Mouse (Mus musculus) cerebellum, adult 18-20 months (tissue): Measurements from ENCODE around the gene C730034F03Rik.

ENCODE experiments used
- DNase-seq, 2 experiments: peaks; one replicate each; pipeline ENCODE4 v3.0.0; 2021

Gene C730034F03Rik

DNA sequence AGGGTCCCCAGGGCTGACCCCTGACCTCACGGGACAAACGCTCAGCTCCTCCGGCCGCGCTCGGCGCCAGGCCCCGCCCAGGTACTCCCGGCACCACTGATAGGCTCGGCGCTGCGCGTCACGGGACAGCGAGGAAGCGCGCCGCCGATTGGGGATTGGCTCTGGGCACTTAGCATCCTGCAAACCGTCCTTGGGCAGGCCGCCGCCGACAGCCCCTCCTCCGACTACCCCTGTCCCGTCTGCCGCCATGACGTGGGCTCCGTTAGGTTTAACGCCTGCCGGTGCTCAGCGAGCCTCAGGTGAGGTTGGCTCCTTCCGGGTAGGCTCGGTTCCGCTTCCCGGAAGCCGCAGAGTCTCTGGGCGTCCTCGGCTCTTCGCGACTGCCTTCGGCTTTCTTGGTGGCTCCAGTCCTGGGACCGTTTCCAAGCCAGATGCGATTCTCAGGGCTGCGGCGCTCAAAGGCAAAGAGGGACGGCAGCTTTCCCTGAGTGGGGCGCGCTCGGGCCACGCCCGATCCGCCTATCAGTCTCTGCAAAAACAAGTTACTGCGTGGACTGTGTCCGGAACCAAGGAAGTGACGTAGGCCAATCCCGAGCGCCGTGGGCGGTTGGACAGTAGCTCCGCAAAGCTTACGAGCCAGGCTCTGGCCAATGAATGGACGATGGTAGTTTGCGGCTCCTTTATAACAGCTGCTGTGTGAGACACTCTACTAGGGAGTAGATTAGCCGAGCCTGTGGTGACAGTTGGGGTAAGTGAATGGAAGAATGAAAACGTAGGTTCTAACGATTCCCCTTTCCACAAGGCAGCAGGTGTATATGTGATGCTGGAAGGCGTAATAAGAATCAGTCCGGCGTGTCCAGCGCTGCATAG, at the start of gene C730034F03Rik, which contains the start of the genes Gm44502 and Chkb:
TSS of gene C730034F03Rik (plus strand) at position 238 of the 870 bp plus-strand sequence.
TSS of gene Gm44502 (minus strand) at position 345 of the 870 bp plus-strand sequence.
TSS of gene Chkb (minus strand) at position 557 of the 870 bp plus-strand sequence.
- peak; percentile 91 to 96 for DNase-seq

DNA sequence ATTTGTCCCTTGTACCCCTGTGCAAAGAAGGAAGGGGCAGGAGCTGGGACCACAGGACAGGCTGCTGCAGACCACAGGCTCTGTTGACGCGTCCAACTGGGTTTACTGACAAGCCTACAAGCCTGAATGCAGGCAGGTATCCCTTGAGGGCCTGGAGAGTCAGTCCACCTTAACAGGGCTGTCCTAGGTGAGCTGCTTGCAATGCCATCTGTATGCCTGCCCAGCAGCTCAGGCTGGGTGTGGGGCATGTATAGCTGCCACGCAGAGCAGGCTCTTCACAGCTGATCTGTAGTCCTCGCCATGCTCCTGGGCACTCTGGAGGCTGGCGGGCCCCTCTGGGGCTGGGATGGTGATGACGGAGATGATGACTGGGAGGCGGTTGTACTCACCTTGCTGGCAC, 44.8 kb upstream of the C730034F03Rik start, which contains the start of gene Klhdc7b:
TSS of gene Klhdc7b (plus strand) at position 301 of the 400 bp plus-strand sequence.
- no peak for DNase-seq

- no peak for DNase-seq
Observed at GRCm38 (mm10) chr15:89387127-89387526, 42.3 kb upstream of the C730034F03Rik start.

GRCm38 (mm10) chr15:89390081-89390480, 39.3 kb upstream of the C730034F03Rik start:
- DNase-seq = peak; percentile 55 to 65

DNA sequence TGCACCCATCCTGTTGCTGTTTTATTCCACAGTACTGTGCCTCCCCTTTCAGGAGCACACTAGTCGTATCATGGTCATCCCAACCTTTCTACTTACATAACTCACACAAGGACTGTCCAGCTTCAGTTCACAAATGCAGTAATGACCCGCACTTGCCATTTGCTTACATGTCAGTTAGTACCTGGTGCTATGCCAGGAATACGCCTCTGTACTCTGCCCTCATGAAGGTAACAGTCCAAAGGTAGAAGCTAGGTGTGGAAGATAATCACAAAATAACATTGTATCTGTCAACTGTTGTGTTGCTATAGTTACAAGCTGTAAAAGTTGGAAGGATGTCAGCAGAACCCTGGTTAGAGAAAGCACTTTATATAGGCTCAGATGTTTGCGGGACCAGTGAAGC, 32.5 kb upstream of the C730034F03Rik start:
- DNase-seq = no peak

- DNase-seq = peak in 1 of 2 experiments; percentile 10
Observed at GRCm38 (mm10) chr15:89398146-89398545, 31.2 kb upstream of the C730034F03Rik start.

- DNase-seq = no peak
Observed at GRCm38 (mm10) chr15:89399716-89400115, 29.7 kb upstream of the C730034F03Rik start.

DNA sequence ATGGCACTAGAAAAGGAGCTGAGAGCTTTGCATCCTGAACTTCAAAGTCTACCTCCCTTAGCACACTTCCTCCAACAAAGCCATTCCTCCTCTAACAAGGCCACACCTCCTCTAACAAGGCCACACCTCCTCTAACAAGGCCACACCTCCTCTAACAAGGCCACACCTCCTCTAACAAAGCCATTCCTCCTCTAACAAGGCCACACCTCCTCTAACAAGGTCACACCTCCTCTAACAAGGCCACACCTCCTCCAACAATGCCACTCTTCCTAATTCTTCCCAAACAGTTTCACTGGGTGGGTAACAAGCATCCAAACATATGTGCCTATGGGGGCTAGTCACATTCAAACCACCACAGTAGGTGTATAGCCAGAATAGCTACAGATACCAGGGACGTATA, 26.9 kb upstream of the C730034F03Rik start:
- no peak for DNase-seq

GRCm38 (mm10) chr15:89404831-89405623, 24.4 kb upstream of the C730034F03Rik start:
- DNase-seq = no peak

DNA sequence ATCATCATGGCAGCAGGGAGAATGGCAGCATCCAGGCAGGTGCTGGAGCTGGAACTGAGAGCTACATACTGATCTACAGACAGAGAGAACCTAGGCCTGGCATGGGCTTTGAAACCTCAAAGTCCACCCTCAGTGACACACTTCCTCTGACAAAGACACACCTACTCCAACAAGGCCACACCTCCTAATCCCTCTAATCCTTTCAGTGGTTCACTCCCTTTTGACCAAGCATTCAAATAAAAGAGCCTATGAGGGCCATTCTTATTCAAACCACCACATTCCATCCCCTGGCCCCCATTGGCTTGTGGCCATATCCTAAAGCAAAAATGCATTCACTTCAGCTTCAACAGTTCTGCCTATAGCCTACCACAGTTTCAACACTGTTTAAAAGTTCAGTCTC, 22.7 kb upstream of the C730034F03Rik start:
- DNase-seq = no peak

GRCm38 (mm10) chr15:89410118-89410517, 19.3 kb upstream of the C730034F03Rik start, which contains the start of gene Syce3:
Gene Syce3, minus strand, starts transcription at chr15:89410503.
- DNase-seq = peak in 1 of 2 experiments; percentile 14

- DNase-seq = peak; percentile 34 to 42
Observed at GRCm38 (mm10) chr15:89415282-89415681, 14.1 kb upstream of the C730034F03Rik start.

- peak; percentile 47 to 48 for DNase-seq
Observed at GRCm38 (mm10) chr15:89421938-89422337, 7.5 kb upstream of the C730034F03Rik start.

DNA sequence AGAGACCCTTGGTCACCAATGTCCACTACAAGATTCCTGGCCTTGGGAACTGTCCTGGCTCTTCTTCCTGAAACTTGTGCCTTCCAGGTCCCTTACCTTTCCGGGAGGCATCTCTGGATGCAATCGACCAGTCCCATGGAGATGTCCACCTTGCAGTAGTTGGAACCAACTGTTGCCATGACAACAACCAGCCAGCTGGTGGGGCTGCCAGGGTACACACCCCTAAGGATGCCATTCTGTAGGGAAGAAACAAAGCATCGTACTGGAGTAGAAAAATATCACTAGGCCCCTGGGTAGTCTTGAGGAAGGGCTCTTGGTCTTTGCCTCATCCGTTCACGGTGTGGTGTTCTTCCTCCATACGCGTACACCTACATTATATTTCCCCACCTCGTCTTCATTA, 4.8 kb upstream of the C730034F03Rik start:
- peak in 1 of 2 experiments; percentile 10 for DNase-seq

GRCm38 (mm10) chr15:89425711-89426121, 3.7 kb upstream of the C730034F03Rik start, which contains the start of gene Cpt1b:
Gene Cpt1b, minus strand, starts transcription at chr15:89425863.
- DNase-seq = peak in 1 of 2 experiments; percentile 10

GRCm38 (mm10) chr15:89426716-89427115, 2.7 kb upstream of the C730034F03Rik start:
- DNase-seq = peak in 1 of 2 experiments; percentile 5

- DNase-seq = peak in 1 of 2 experiments; percentile 29
Observed at GRCm38 (mm10) chr15:89428136-89428790, 1.1 kb upstream of the C730034F03Rik start.

DNA sequence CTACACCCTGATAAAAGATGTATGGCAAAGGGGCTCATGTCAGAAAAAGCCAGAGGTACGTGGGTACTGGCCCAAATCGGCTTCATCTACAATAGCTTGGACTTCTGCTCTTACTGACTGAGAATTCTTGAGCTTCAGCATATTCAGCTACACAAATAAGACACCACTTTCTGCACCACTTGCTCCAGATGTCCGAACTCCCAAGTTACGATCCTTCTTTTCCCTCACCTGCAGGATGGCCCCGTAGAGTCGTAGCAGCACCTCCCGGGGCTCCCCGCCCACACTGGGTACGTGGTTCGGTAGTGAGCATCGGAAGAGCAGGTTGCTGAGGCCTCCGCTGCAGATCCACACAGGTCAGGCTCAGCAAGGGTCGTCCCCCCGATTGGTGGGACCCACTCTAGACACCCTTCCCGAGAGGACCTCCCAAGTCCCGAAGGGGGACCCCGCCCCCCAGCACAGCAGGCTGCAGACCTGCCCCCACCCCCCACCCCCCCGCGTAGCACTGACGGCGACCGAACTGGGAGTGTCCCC, 503 bp upstream of the C730034F03Rik start:
- no peak for DNase-seq

GRCm38 (mm10) chr15:89430341-89430740, 952 bp downstream of the C730034F03Rik start:
- DNase-seq = peak; percentile 39 to 51

DNA sequence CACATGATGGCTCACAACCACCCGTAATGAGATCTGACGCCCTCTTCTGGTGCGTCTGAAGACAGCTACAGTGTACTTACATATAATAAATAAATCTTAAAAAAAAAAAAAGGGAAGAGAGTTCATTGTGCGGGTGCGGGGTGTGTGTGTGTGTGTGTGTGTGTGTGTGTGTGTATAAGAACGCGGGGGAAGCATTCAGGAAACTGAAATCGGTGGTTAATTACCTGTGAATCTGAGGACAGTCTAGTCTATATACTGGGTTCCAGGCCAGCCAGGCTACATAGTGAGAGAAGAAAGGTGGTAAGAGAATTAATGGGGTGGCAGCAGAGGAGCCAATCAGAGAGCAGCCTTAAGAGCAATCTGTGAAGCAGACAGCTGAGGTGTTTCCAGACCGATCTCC, 1.4 kb downstream of the C730034F03Rik start:
- peak in 1 of 2 experiments; percentile 9 for DNase-seq

DNA sequence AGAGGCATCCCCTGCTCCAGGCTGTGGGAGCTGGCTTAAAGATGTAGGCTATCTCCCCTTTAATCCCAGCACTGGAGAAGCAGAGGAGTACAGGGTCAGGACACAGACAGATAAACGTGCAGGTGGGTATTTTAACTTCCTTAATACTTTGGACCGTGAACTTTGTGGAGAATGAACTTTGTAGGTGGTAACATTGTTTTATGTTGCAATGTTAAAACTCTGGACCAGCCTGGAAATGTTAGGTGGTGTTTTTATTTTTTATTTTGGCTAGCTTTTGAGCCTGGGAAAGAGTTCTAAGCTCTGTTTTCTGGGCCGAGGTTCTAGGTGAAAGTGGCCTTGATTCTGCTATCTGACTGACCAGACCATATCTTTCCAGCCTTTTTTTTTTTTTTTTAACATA, 1.9 kb downstream of the C730034F03Rik start:
- peak in 1 of 2 experiments; percentile 8 for DNase-seq

DNA sequence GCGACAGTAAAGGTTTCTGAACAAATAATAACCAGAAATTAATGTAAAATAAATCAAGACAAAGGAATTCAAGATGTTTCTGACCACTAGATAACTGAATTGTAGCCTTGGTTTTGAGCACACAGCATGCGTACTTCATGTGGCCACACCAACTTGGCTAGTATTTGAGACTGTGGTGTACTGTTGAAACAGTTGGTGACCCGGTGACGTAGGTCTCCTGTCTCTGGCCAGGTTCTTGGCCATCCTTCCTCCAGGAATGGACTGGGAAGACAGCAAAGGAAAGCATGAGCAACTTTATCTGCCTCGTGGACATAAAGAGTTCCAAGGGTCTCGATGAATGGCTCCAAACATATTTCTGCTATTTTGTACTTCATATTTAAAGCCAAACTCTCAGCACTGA, 2.4 kb downstream of the C730034F03Rik start:
- DNase-seq = peak in 1 of 2 experiments; percentile 18
